Mouse (Mus musculus) C2C12 (cell line): ENCODE data around the gene Acot11.
"Not testable (repeated sequence)": the region's sequence is repeated elsewhere in the genome, so short reads cannot be mapped to it uniquely, and the experiment has no call there.

Source experiments
- CTCF ChIP-seq: IDR thresholded peaks from one replicate; pipeline ENCODE4 v1.5.1; 2011; ENCODE audit not compliant: control insufficient read depth, insufficient read depth, insufficient read length
- MYOG ChIP-seq: IDR thresholded peaks from one replicate; pipeline ENCODE4 v1.6.1; 2011; ENCODE audit not compliant: control insufficient read depth, insufficient read length; ENCODE audit errors: extremely low read depth
- USF1 ChIP-seq: IDR thresholded peaks from one replicate; pipeline ENCODE4 v1.6.1; 2011; ENCODE audit warnings: low read depth, mild to moderate bottlenecking, control low read depth, moderate library complexity

DNA sequence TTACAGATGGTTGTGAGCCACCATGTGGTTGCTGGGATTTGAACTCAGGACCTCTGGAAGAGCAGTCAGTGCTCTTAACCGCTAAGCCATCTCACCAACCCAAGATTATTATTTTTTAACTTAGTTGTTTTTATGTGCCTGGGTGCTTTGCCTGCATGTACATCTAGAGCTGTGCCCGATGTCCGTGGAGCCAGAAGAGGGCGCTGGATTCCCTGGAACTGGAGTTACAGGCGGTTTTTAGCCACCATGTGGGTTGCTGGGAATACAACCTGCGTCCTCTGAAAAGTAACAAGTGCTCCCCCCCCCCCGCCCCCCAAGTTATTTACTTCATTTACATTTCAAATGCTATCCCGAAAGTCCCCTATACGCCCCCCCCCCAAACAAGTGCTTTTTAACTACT, 11.0 kb downstream of the Acot11 start:
- not testable (repeated sequence) for TF ChIP-seq CTCF, USF1, MYOG
